Mouse (Mus musculus) Patski (cell line): Measurements from ENCODE around the gene Creg2. TPM values are rescaled to one million over a fixed set of nuclear protein-coding genes. Genes with fewer than 3 reads are reported as not detected.
A peak's percentile ranks its signal among the peaks of the same experiment; 100 is the strongest.

Experiments used
- ATAC-seq: fragments of 100-300 bp; one replicate; pipeline ENCODE4 v1.8.0; 2021
- CTCF ChIA-PET: fragments of 350-600 bp; sonication (Branson Sonifier 250); formaldehyde crosslinking; loops from one replicate; lab custom pipeline; 2022; ENCODE audit warnings: inconsistent platforms; lab: Charles Lee
- POLR2A ChIA-PET: fragments of 350-600 bp; sonication (Branson Sonifier 250); formaldehyde crosslinking; loops from one replicate; lab custom pipeline; 2022; ENCODE audit warnings: antibody characterized with exemption, inconsistent platforms; lab: Charles Lee
- DNase-seq: peaks from one replicate; pipeline ENCODE4 v3.0.0-alpha.2; 2011; ENCODE audit warnings: low read depth, low spot score
- H3K27me3 ChIP-seq: fragments of 371-371 bp; one replicate; pipeline ENCODE4 v1.5.1; 2021
- CTCF ChIP-seq: fragments of 100-300 bp; IDR thresholded peaks from one replicate; pipeline ENCODE4 v1.5.1; 2021
- in situ Hi-C: fragments of 300-500 bp; cut with MboI; formaldehyde crosslinking; loops from 3 replicates; pipeline ENCODE4 v1.11.1; 2018; ENCODE audit warnings: low pct_unique_long_range_greater_than_20kb, mixed read lengths
- polyA plus RNA-seq: library from polyadenylated mRNA; unstranded; gene quantifications from one replicate; pipeline ENCODE4 v1.2.3, GENCODE M21; 2021

Gene Creg2
- polyA plus RNA-seq, 1 experiment from 2014 or later: not detected

DNA sequence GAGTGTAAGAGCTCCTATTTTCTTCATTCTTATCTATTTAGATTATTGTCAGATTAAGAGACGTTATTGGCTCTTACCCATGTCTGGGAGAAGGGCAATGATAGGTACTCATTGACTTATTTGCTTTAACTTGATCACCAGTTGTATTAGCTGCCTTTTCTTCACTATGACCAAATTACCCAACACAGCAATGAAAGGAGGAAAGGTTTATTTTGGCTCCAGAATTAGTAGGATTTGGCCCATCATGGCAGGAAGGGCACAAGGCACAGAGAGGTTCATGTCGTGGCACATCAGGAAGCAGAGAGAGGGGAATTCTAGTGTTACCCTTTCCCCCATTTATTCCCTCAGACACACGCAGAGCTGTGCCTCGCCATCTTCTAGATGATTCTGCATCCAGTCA, 1.8 kb upstream of the Creg2 start:
- ChIA-PET CTCF (no interaction called here), POLR2A (no interaction called here)
- in situ Hi-C loops: loop anchor here (25.0 kb wide), 1 partner anchor 266 kb away; no protein-coding TSS in a partner anchor
- ATAC-seq (no peak), DNase-seq (no peak)
- no peak for TF ChIP-seq CTCF
- peaks cover 35% of the 10 kb centered on the region for H3K27me3 ChIP-seq

DNA sequence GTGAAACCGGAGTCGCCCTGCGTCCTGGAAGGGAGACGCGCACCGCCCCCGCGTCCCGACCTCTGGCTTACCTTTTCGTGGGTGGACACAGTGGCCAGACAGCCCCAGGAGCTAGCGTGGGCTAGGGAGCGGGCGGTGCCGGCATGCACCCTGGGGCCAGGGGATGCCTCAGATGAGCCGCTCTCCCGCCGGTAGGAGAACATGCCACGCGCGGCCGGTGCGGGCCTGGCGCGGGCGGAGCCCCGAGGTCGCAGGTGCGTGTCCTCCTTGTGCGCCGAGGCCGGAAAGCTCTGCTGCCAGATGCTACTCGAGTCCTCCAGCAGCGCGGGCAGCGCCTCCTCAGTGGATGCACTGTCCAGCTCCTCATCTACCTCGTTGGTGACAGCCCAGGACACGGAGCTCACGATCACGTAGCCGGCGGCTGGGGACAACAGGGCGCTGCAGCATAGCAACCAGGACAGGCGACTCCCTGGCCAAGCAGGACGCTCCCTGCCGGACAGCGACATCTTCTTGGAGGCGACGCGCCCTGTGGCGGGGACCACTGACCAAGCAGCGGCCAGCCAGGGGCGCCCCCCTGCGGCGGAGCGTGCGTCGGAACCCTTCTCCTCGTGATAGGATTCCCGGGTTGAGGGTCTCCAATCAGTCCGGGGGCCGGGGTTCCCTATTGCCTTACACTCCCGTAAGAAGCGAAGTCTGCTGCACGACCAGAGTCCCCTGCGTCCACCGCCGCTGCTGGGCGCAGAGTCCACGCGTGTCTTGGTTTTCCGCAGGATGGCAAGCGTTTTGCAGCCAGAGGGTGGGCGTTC, 636 bp downstream of the Creg2 start:
- peak; percentile 87 for TF ChIP-seq CTCF
- no peak for DNase-seq
- POLR2A ChIA-PET: no interaction called here
- ATAC-seq: peak; percentile 26
- peaks cover 27% of the 10 kb centered on the region for H3K27me3 ChIP-seq
- in situ Hi-C loops: loop anchor here (25.0 kb wide), 1 partner anchor 263 kb away; no protein-coding TSS in a partner anchor
- CTCF ChIA-PET: interaction anchor here (2.1 kb wide), 1 partner anchor 123 kb away, joined by 9 read pairs; no protein-coding TSS in a partner anchor

DNA sequence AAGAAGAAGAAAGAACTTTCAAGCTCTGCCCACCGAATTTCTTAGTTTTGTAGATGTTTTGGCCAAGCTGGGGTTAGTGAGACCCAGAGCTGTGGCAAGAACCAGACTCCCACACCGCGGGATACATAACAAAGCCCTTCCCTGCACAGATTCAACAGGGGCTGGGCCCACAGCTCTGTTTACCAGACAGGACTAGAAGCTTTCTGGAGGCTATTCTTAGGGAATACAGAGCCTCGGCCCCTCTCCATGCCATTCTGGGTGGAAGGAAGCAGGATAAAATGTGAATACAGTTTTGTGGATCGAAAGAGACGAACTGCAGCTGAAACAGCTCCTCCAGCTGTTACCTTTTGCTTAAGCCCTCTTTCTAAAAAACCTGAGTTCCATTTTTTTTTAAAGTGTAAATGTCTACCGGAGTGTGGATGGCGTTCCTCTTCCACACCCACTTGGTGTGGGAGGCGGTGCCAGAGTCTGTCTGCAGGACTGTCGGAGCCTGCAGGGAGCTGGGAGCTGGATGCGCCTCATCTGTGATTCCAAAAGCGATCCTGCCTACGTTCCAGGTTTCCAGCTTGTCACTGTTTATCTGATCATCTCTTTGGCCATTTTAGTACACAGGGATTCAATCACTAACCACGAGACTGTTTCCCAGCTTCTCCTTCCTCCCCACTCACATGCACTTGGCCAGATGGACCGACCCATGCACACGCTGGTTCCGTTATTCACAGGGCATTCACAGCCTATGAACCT, 1.4 kb downstream of the Creg2 start:
- H3K27me3 ChIP-seq: peaks cover 26% of the 10 kb centered on the region
- CTCF ChIA-PET: interaction anchor here (2.1 kb wide), 1 partner anchor 122 kb away, joined by 9 read pairs; no protein-coding TSS in a partner anchor
- in situ Hi-C loops: loop anchor here (25.0 kb wide), 1 partner anchor 263 kb away; no protein-coding TSS in a partner anchor
- no peak for DNase-seq
- no peak for ATAC-seq
- POLR2A ChIA-PET: interaction anchor here (0.6 kb wide), 1 partner anchor 22 kb away, joined by 3 read pairs; no protein-coding TSS in a partner anchor
- no peak for TF ChIP-seq CTCF

- ATAC-seq (no peak), DNase-seq (no peak)
- ChIA-PET CTCF (interaction anchor here (0.6 to 0.7 kb wide), 2 partner anchors 34 to 126 kb away, joined by 3 read pairs; no protein-coding TSS in a partner anchor), POLR2A (no interaction called here)
- no peak for TF ChIP-seq CTCF
- in situ Hi-C loops: no loop called here
- H3K27me3 ChIP-seq: peaks cover 26% of the 10 kb centered on the region
Measured at GRCm38 (mm10) chr1:39648584-39648983, 2.7 kb downstream of the Creg2 start.

GRCm38 (mm10) chr1:39645905-39646759, 5.1 kb downstream of the Creg2 start:
- ChIA-PET CTCF (no interaction called here), POLR2A (no interaction called here)
- no peak for ATAC-seq
- DNase-seq: no peak
- in situ Hi-C loops: no loop called here
- peaks cover 25% of the 10 kb centered on the region for H3K27me3 ChIP-seq
- TF ChIP-seq CTCF: no peak

DNA sequence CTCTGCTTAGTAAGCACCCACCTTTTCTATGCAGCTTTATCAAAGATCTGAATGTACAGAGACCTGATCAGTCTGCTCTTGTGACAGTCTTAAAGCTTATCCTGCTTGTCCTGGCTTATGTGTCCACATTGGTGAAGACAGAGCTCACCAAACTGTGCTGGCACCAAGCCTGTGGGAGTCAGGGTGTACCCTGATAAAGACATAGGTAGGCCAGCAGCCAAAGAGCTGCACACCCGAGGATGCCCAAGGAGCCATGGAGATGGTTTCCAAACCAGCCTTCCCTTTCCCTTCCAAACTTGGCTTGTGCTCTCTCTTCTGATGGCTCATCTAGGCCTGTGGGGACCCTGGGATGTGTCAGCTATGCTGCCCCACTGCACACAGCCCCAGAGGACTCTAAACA, 6.9 kb downstream of the Creg2 start:
- in situ Hi-C loops: no loop called here
- DNase-seq (no peak), ATAC-seq (no peak)
- CTCF ChIA-PET: no interaction called here
- no peak for TF ChIP-seq CTCF
- POLR2A ChIA-PET: no interaction called here
- H3K27me3 ChIP-seq: peaks cover 7% of the 10 kb centered on the region

DNA sequence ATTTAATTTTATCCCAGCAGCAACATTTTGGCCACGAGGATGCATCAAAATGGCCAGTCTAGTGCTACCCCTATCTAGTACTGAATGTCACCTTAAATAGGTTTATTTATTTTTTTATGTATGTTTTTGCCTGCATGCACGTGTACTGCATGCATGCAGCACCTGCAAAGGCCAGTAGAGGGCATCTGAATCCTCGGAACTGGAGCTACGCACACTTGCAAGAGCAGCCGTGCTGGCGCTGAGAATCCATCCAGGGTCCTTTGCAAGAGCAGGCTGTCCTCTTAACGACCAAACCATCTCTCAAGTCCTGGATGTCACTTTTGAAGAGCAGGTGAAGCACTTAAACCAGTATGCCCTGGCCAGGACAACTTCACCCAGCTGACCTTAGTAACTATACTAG, 9.6 kb downstream of the Creg2 start:
- CTCF ChIA-PET: interaction anchor here (1.6 kb wide), 1 partner anchor 9 kb away, joined by 3 read pairs; no protein-coding TSS in a partner anchor
- ATAC-seq: no peak

GRCm38 (mm10) chr1:39637139-39637538, 14.1 kb downstream of the Creg2 start:
- in situ Hi-C loops: no loop called here
- ChIA-PET CTCF (interaction anchor here (1.1 kb wide), 1 partner anchor 16 kb away, joined by 3 read pairs; no protein-coding TSS in a partner anchor), POLR2A (no interaction called here)
- no peak for TF ChIP-seq CTCF
- peaks cover 3% of the 10 kb centered on the region for H3K27me3 ChIP-seq
- ATAC-seq (no peak), DNase-seq (no peak)

More for the DNA sequence above, 9.6 kb downstream of the Creg2 start:
- H3K27me3 ChIP-seq: peaks cover 5% of the 10 kb centered on the region
- in situ Hi-C loops: no loop called here
- DNase-seq: no peak
- peak; percentile 34 for TF ChIP-seq CTCF
- POLR2A ChIA-PET: no interaction called here

DNA sequence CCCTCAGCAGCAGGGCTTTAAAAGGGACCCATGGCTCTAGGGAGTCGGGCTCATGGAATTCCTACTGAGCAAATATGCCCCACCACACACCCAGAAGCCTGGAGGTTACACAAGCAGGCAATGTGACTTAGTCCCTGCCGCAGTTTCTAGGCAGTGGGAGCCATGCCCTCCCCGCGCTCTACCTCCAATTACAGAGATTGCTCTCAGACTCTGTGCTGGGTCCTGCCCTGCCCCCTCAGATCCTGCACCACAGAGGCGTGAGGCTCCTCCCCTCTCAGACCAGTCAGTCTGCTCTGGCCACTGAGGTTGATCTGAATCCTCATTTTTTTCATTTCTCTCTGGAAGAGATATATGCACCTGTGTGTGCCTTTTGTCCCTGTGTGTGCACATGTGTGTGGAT, 14.6 kb downstream of the Creg2 start:
- H3K27me3 ChIP-seq: peaks cover 3% of the 10 kb centered on the region
- DNase-seq: no peak
- ChIA-PET POLR2A (no interaction called here), CTCF (interaction anchor here (1.1 kb wide), 1 partner anchor 15 kb away, joined by 3 read pairs; no protein-coding TSS in a partner anchor)
- ATAC-seq: no peak
- no peak for TF ChIP-seq CTCF
- in situ Hi-C loops: no loop called here

- DNase-seq (no peak), ATAC-seq (no peak)
- no peak for TF ChIP-seq CTCF
- CTCF ChIA-PET: interaction anchor here (1.1 kb wide), 1 partner anchor 15 kb away, joined by 3 read pairs; no protein-coding TSS in a partner anchor
- H3K27me3 ChIP-seq: peaks cover 3% of the 10 kb centered on the region
- POLR2A ChIA-PET: no interaction called here
- in situ Hi-C loops: no loop called here
Measured at GRCm38 (mm10) chr1:39636196-39636595, 15.1 kb downstream of the Creg2 start.
